Mouse (Mus musculus): ENCODE data around the gene Snap29. TPM values are rescaled to one million over a fixed set of nuclear protein-coding genes. Genes with fewer than 3 reads are reported as not detected.

The Snap29 gene
- polyA plus RNA-seq (2014; fragmentation: Nextera tagmentation; extraction: Ambion mirVana), result 7.3 and 7.7 TPM in 2 replicates

- under 1% methylated on average over 63 of the region's 69 CpGs for WGBS
- Histone ChIP-seq H3K9ac (ENCODE audit: low read length) (peak within 1 kb of the TSS; percentile 65), H3K4me2 (ENCODE audit: low read depth) (peak within 1 kb of the TSS; percentile 60), H3K36me3 (ENCODE audit: control insufficient read depth, insufficient read depth, low read length) (no peaks in the 10 kb centered on the region), H3K4me3 (ENCODE audit: low read depth, low read length) (peak within 1 kb of the TSS; percentile 83), H3K9me3 (ENCODE audit: control insufficient read depth, low read length) (no peaks in the 10 kb centered on the region), H3K27ac (ENCODE audit: low read depth, low read length) (peak within 1 kb of the TSS; percentile 72), H3K27me3 (ENCODE audit: control insufficient read depth, insufficient read depth, low read length) (no peaks in the 10 kb centered on the region), H3K4me1 (ENCODE audit: control insufficient read depth, insufficient read depth, low read length) (peaks cover 12% of the 10 kb centered on the region; the same call in 1 of the 2 replicates)
- ATAC-seq (ENCODE audit: insufficient read depth, low FRiP score, low TSS enrichment) (peak; percentile 96), DNase-seq (ENCODE audit: low spot score) (peak; percentile 100)
Observed at GRCm38 (mm10) chr16:17405736-17406443, at the start of gene Snap29, which contains the start of gene Pi4ka. Snap29 (plus strand) TSS chr16:17405986. Pi4ka (minus strand) TSS chr16:17406314.

- no peaks in the 10 kb centered on the region for H3K4me1 ChIP-seq (ENCODE audit: control insufficient read depth, insufficient read depth, low read length)
Observed at GRCm38 (mm10) chr16:17356031-17356430, 49.8 kb upstream of the Snap29 start.

GRCm38 (mm10) chr16:17358787-17359186, 47.0 kb upstream of the Snap29 start:
- H3K4me1 ChIP-seq (ENCODE audit: control insufficient read depth, insufficient read depth, low read length), result no peaks in the 10 kb centered on the region
- H3K4me3 ChIP-seq (ENCODE audit: low read depth, low read length), result no peak overlapping the region
- H3K27ac ChIP-seq (ENCODE audit: low read depth, low read length), result no peak overlapping the region
- DNase-seq (ENCODE audit: low spot score) (no peak), ATAC-seq (ENCODE audit: insufficient read depth, low FRiP score, low TSS enrichment) (no peak)
- no peaks in the 10 kb centered on the region; the same call in 1 of the 2 replicates for H3K36me3 ChIP-seq (ENCODE audit: control insufficient read depth, insufficient read depth, low read length)
- H3K9ac ChIP-seq (ENCODE audit: low read length), result no peak overlapping the region
- H3K4me2 ChIP-seq (ENCODE audit: low read depth), result no peak overlapping the region
- WGBS, result 93% methylated on average over 4 of the region's 4 CpGs
- H3K9me3 ChIP-seq (ENCODE audit: control insufficient read depth, low read length), result no peaks in the 10 kb centered on the region
- H3K27me3 ChIP-seq (ENCODE audit: control insufficient read depth, insufficient read depth, low read length), result no peaks in the 10 kb centered on the region

More at GRCm38 (mm10) chr16:17356031-17356430, 49.8 kb upstream of the Snap29 start:
- Histone ChIP-seq H3K4me2 (ENCODE audit: low read depth) (no peak overlapping the region), H3K9me3 (ENCODE audit: control insufficient read depth, low read length) (no peaks in the 10 kb centered on the region), H3K9ac (ENCODE audit: low read length) (no peak overlapping the region), H3K4me3 (ENCODE audit: low read depth, low read length) (no peak overlapping the region), H3K27me3 (ENCODE audit: control insufficient read depth, insufficient read depth, low read length) (no peaks in the 10 kb centered on the region), H3K36me3 (ENCODE audit: control insufficient read depth, insufficient read depth, low read length) (peaks cover 2% of the 10 kb centered on the region), H3K27ac (ENCODE audit: low read depth, low read length) (no peak overlapping the region)
- 92% methylated on average over 6 of the region's 6 CpGs for WGBS
- ATAC-seq (ENCODE audit: insufficient read depth, low FRiP score, low TSS enrichment), result no peak
- no peak for DNase-seq (ENCODE audit: low spot score)

DNA sequence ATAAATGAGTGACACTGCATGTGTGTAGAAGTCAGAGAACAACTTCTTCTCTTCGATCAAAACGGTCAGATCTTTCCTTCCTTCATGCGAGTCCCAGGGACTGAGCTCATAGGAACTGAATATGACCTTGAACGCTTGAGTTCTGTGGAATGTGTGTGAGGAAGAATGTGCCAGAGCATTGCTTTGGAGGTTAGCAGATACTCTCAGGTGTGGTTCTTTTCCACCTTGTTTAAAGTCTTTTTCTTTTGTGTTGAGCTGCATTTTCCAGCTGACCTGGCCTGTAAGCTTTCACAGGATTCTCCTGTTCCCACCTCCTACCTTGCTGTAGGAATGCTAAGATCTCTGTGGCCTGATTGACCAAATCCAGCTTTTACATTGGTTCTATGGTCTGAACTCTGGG, 23.5 kb upstream of the Snap29 start:
- Histone ChIP-seq H3K4me1 (ENCODE audit: control insufficient read depth, insufficient read depth, low read length) (no peaks in the 10 kb centered on the region), H3K9me3 (ENCODE audit: control insufficient read depth, low read length) (no peaks in the 10 kb centered on the region), H3K4me2 (ENCODE audit: low read depth) (no peak overlapping the region), H3K9ac (ENCODE audit: low read length) (no peak overlapping the region), H3K4me3 (ENCODE audit: low read depth, low read length) (no peak overlapping the region), H3K27me3 (ENCODE audit: control insufficient read depth, insufficient read depth, low read length) (no peaks in the 10 kb centered on the region), H3K27ac (ENCODE audit: low read depth, low read length) (no peak overlapping the region), H3K36me3 (ENCODE audit: control insufficient read depth, insufficient read depth, low read length) (no peaks in the 10 kb centered on the region; the same call in 1 of the 2 replicates)
- ATAC-seq (ENCODE audit: insufficient read depth, low FRiP score, low TSS enrichment) (no peak), DNase-seq (ENCODE audit: low spot score) (no peak)
- WGBS, result 94% methylated on average over 4 of the region's 4 CpGs

DNA sequence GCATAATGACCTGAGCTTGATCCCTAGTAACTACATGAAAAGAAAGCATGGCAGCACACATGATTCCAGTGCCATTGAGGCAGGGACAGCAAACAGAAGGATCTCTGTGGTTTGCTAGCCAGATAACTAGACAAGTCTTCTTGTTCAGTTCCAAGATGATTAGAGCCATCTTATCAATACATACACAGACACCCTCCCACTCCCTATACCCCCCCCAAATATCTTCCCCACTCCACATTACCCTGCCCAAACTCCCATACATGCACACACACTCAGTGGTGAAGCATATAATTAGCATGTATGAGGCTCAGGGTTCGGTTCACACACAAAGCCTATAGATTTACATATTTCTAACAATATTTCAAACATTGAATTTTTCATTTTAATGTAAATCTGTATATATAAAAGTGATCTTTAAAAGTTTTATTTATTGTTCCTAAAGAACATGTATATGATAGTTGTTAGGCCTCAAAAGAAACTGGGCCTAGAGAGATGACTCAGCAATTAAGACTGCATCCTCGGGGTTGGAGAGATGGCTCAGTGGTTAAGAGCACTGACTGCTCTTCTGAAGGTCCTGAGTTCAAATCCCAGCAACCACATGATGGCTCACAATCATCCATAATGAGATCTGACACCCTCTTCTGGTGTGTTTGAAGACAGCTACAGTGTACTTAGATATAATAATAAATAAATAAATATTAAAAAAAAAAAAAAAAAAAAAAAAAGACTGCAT, 22.0 kb upstream of the Snap29 start:
- H3K4me2 ChIP-seq (ENCODE audit: low read depth), result no peak overlapping the region
- DNase-seq (ENCODE audit: low spot score) (no peak), ATAC-seq (ENCODE audit: insufficient read depth, low FRiP score, low TSS enrichment) (no peak)
- no peaks in the 10 kb centered on the region; the same call in 1 of the 2 replicates for H3K36me3 ChIP-seq (ENCODE audit: control insufficient read depth, insufficient read depth, low read length)
- H3K27me3 ChIP-seq (ENCODE audit: control insufficient read depth, insufficient read depth, low read length), result no peaks in the 10 kb centered on the region
- H3K9ac ChIP-seq (ENCODE audit: low read length), result no peak overlapping the region
- H3K9me3 ChIP-seq (ENCODE audit: control insufficient read depth, low read length), result no peaks in the 10 kb centered on the region
- 85% methylated on average over 2 of the region's 2 CpGs for WGBS
- H3K4me1 ChIP-seq (ENCODE audit: control insufficient read depth, insufficient read depth, low read length), result no peaks in the 10 kb centered on the region
- H3K27ac ChIP-seq (ENCODE audit: low read depth, low read length), result no peak overlapping the region
- no peak overlapping the region for H3K4me3 ChIP-seq (ENCODE audit: low read depth, low read length)

DNA sequence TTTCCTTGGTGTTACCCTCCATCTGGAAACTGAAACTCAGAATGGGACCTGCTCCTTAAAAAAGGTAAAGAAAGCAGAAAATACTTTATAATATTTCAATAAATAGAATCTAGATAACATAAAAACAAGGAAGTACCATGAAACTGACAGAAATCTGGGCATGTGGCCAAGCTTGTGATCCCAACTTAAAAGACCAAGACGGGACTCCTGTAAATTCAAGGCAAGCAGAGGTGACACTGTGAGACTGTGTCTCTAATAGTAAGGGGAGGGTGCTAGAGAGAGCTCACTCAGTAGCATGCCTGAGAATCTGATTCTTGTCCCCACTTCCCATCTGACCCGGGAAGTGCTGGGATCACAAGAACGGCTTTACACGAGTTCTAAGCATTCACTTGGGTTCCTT, 13.0 kb upstream of the Snap29 start:
- DNase-seq (ENCODE audit: low spot score), result no peak
- Histone ChIP-seq H3K27ac (ENCODE audit: low read depth, low read length) (no peak overlapping the region), H3K9me3 (ENCODE audit: control insufficient read depth, low read length) (no peaks in the 10 kb centered on the region), H3K36me3 (ENCODE audit: control insufficient read depth, insufficient read depth, low read length) (no peaks in the 10 kb centered on the region), H3K27me3 (ENCODE audit: control insufficient read depth, insufficient read depth, low read length) (no peaks in the 10 kb centered on the region), H3K4me2 (ENCODE audit: low read depth) (no peak overlapping the region), H3K4me1 (ENCODE audit: control insufficient read depth, insufficient read depth, low read length) (no peaks in the 10 kb centered on the region), H3K9ac (ENCODE audit: low read length) (no peak overlapping the region), H3K4me3 (ENCODE audit: low read depth, low read length) (no peak overlapping the region)
- 82% methylated on average over 4 of the region's 4 CpGs for WGBS
- ATAC-seq (ENCODE audit: insufficient read depth, low FRiP score, low TSS enrichment), result no peak

- no peaks in the 10 kb centered on the region for H3K27me3 ChIP-seq (ENCODE audit: control insufficient read depth, insufficient read depth, low read length)
- H3K4me1 ChIP-seq (ENCODE audit: control insufficient read depth, insufficient read depth, low read length), result peaks cover 12% of the 10 kb centered on the region; the same call in 1 of the 2 replicates
- no peak overlapping the region for H3K4me3 ChIP-seq (ENCODE audit: low read depth, low read length)
- no peak overlapping the region for H3K9ac ChIP-seq (ENCODE audit: low read length)
- no peaks in the 10 kb centered on the region for H3K36me3 ChIP-seq (ENCODE audit: control insufficient read depth, insufficient read depth, low read length)
- DNase-seq (ENCODE audit: low spot score) (no peak), ATAC-seq (ENCODE audit: insufficient read depth, low FRiP score, low TSS enrichment) (no peak)
- H3K27ac ChIP-seq (ENCODE audit: low read depth, low read length), result no peak overlapping the region
- WGBS, result 74% methylated on average over 1 of the region's 1 CpGs
- no peaks in the 10 kb centered on the region for H3K9me3 ChIP-seq (ENCODE audit: control insufficient read depth, low read length)
- H3K4me2 ChIP-seq (ENCODE audit: low read depth), result no peak overlapping the region
Observed at GRCm38 (mm10) chr16:17402855-17403254, 2.9 kb upstream of the Snap29 start.

GRCm38 (mm10) chr16:17405271-17405696, 502 bp upstream of the Snap29 start:
- Histone ChIP-seq H3K27ac (ENCODE audit: low read depth, low read length) (peak overlapping the region; percentile 72), H3K9ac (ENCODE audit: low read length) (peak overlapping the region; percentile 65), H3K27me3 (ENCODE audit: control insufficient read depth, insufficient read depth, low read length) (no peaks in the 10 kb centered on the region), H3K4me2 (ENCODE audit: low read depth) (peak overlapping the region; percentile 60), H3K4me3 (ENCODE audit: low read depth, low read length) (peak overlapping the region; percentile 83), H3K36me3 (ENCODE audit: control insufficient read depth, insufficient read depth, low read length) (no peaks in the 10 kb centered on the region), H3K4me1 (ENCODE audit: control insufficient read depth, insufficient read depth, low read length) (peaks cover 12% of the 10 kb centered on the region; the same call in 1 of the 2 replicates), H3K9me3 (ENCODE audit: control insufficient read depth, low read length) (no peaks in the 10 kb centered on the region)
- DNase-seq (ENCODE audit: low spot score) (peak; percentile 70), ATAC-seq (ENCODE audit: insufficient read depth, low FRiP score, low TSS enrichment) (peak; percentile 84)
- WGBS, result under 1% methylated on average over 22 of the region's 22 CpGs

Data from neural tube, embryonic 11.5 days (tissue).